Mouse (Mus musculus) G1E (cell line): Measurements from ENCODE around the gene Med23. TPM values are rescaled to one million over a fixed set of nuclear protein-coding genes. Genes with fewer than 3 reads are reported as not detected.

Experiments used
- ATAC-seq: 2 replicates; pipeline ENCODE4 v1.8.0; 2016; ENCODE audit warnings: mild to moderate bottlenecking; ENCODE audit not compliant: insufficient number of reproducible peaks, poor library complexity, low FRiP score, severe bottlenecking; ENCODE audit errors: extremely low read depth
- DNase-seq: peaks from one replicate; pipeline ENCODE4 v3.0.0; 2012; ENCODE audit warnings: low spot score
- H3K27me3 ChIP-seq: 2 replicates; pipeline ENCODE4 v1.6.1; 2012; ENCODE audit warnings: mild to moderate bottlenecking, low read length, inconsistent platforms; ENCODE audit not compliant: insufficient read depth
- H3K36me3 ChIP-seq: replicated peaks from 2 replicates; pipeline ENCODE3; 2012; ENCODE audit warnings: mild to moderate bottlenecking, inconsistent platforms
- H3K4me1 ChIP-seq: 2 replicates; pipeline ENCODE4 v1.6.1; 2012; ENCODE audit warnings: low read depth, low read length, inconsistent platforms, mixed read lengths; ENCODE audit not compliant: insufficient read depth
- H3K4me3 ChIP-seq: 2 replicates; pipeline ENCODE4 v1.5.1; 2012; ENCODE audit warnings: low read depth, mild to moderate bottlenecking, inconsistent platforms, low read length, moderate library complexity, mixed read lengths
- H3K9me3 ChIP-seq: replicated peaks from 2 replicates; pipeline ENCODE4 v1.6.1; 2012; ENCODE audit warnings: inconsistent platforms
- CTCF ChIP-seq: IDR thresholded peaks from 2 replicates; pipeline ENCODE4 v1.5.1; 2012; ENCODE audit warnings: low read depth, low read length, inconsistent platforms, mixed read lengths
- GATA1 ChIP-seq: IDR thresholded peaks from 2 replicates; pipeline ENCODE4 v1.6.1; 2012; ENCODE audit warnings: borderline replicate concordance, low read length, inconsistent platforms, mixed read lengths
- GATA2 ChIP-seq: IDR thresholded peaks from 2 replicates; pipeline ENCODE4 v1.6.1; 2012; ENCODE audit warnings: low read depth, low read length, inconsistent platforms, borderline replicate concordance
- POLR2AphosphoS5 ChIP-seq: IDR thresholded peaks from 2 replicates; pipeline ENCODE4 v1.6.1; 2012; ENCODE audit warnings: low read depth, low read length, inconsistent platforms; ENCODE audit not compliant: insufficient replicate concordance
- TAL1 ChIP-seq: conservative IDR thresholded peaks from 2 replicates; pipeline ENCODE4 v1.6.1; 2012; ENCODE audit warnings: low read depth, low read length, inconsistent platforms, mixed read lengths
- polyA plus RNA-seq: library from polyadenylated mRNA; stranded (reverse); fragments of >175 nt; gene quantifications from 2 replicates; pipeline ENCODE4 v1.2.3, GENCODE M21; 2012
- total RNA-seq, 2 experiments: library from RNA; stranded (forward) in 1 of 2; stranded (reverse) in 1 of 2; fragments of 200-1000 nt in 1 of 2; fragments of >200 nt in 1 of 2; fragmentation: Nextera tagmentation in 1 of 2; gene quantifications; 2 replicates each; pipeline ENCODE4 v1.2.3; 2014 to 2017

Med23 gene
- total and polyA plus RNA-seq, 3 experiments, result 13.7 to 48.9 (median 30.0) TPM

DNA sequence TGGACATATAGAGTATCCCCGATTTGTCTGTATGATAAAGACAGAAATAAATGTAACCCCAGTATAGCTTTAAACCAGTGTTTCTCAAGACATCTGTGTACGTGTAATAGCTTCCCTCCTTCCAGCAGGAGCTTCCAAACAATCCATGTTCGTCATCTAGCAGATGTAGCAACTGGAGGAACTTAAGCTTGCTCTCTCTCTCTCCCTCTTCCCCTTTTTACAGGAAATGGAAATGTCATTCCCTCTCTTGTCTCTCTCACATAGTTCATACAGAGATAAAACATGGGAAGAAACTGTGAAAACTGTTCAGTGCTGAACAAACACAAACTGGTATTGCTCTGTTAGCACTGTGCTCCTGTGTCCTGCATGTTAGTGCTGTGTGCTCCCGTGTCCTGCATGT is 80.4 kb downstream of the Med23 start:
- H3K36me3 ChIP-seq, result no peaks in the 10 kb centered on the region
- peaks cover 14% of the 10 kb centered on the region for H3K27me3 ChIP-seq
- H3K9me3 ChIP-seq, result no peaks in the 10 kb centered on the region
- no peaks in the 10 kb centered on the region for H3K4me1 ChIP-seq
- no peak for TF ChIP-seq POLR2AphosphoS5
- no peak for TF ChIP-seq CTCF
- no peak for TF ChIP-seq GATA2
- no peak for TF ChIP-seq TAL1
- no peak for TF ChIP-seq GATA1
- H3K4me3 ChIP-seq, result no peak overlapping the region
- DNase-seq (no peak), ATAC-seq (no peak)

DNA sequence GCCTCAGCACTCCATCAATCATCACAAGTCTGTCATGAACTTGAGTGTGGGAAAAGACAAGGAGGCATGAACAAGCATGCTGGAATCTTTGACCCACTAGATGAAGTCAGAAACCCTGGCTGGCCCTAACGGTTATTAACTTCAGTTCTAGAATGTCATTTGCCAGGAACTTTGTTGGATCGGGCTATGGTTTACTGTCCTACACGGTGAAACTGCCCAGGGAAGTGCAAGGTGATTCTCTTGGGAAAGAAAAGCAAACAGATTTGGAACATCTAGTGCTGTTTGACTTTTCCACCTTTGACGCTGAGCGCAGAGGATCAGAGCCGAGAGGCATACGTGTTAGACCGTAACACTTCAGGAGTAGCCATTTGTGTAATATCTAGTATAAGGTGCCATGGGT is 81.8 kb downstream of the Med23 start:
- TF ChIP-seq POLR2AphosphoS5 (no peak), TAL1 (no peak), GATA2 (no peak), CTCF (no peak), GATA1 (no peak)
- no peak for ATAC-seq

DNA sequence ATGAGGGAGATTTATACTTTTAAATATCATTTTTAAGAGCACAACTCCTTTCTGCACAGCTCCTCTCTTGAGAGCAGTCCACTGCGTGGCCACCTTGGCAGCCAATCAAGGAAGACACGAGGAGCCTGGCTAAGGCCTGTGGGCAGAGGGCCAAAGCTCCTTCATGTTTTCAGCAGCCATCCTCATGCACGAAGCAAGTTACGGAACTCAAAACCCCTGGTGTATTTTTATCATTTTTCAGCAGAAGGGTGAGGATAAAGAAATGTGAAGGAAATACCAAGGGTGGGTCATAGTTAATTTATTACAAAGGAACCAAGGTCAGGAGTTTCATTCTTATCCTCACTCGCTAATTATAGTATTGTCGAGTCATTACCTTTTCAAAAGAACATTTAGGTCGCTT is 82.8 kb downstream of the Med23 start:
- Histone ChIP-seq H3K4me3 (no peak overlapping the region), H3K36me3 (no peaks in the 10 kb centered on the region), H3K27me3 (peaks cover 14% of the 10 kb centered on the region), H3K9me3 (no peaks in the 10 kb centered on the region), H3K4me1 (no peaks in the 10 kb centered on the region)
- DNase-seq (no peak), ATAC-seq (no peak)
- no peak for TF ChIP-seq TAL1
- no peak for TF ChIP-seq POLR2AphosphoS5
- no peak for TF ChIP-seq CTCF
- no peak for TF ChIP-seq GATA2
- TF ChIP-seq GATA1, result no peak

More for the DNA sequence above, 81.8 kb downstream of the Med23 start:
- peaks cover 14% of the 10 kb centered on the region for H3K27me3 ChIP-seq
- H3K36me3 ChIP-seq, result no peaks in the 10 kb centered on the region
- no peaks in the 10 kb centered on the region for H3K9me3 ChIP-seq
- DNase-seq, result no peak
- no peaks in the 10 kb centered on the region for H3K4me1 ChIP-seq
- H3K4me3 ChIP-seq, result no peak overlapping the region

DNA sequence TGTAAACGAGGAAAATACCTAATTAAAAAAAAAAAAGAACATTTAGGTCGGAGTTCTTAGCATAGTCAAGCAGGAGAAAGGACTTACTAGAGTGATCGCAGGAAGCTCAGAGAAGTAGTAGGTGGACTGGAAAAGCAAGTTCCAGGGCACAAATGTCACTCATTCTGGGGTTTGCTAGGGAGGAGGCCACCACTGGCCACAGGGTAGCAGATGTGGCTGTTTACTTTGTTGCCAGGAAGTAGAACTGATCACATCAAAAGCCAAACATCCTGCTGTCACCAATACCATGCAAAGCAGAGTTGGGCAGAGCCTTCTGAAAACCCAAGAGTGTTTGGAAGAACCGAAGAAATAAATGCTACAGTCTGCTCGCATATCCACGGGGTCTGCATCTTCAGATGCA is 84.1 kb downstream of the Med23 start:
- H3K27me3 ChIP-seq, result peaks cover 14% of the 10 kb centered on the region
- TF ChIP-seq POLR2AphosphoS5 (no peak), TAL1 (no peak), CTCF (no peak), GATA1 (no peak), GATA2 (no peak)
- no peaks in the 10 kb centered on the region for H3K36me3 ChIP-seq
- H3K9me3 ChIP-seq, result no peaks in the 10 kb centered on the region
- ATAC-seq (no peak), DNase-seq (no peak)
- H3K4me3 ChIP-seq, result no peak overlapping the region
- no peaks in the 10 kb centered on the region for H3K4me1 ChIP-seq

DNA sequence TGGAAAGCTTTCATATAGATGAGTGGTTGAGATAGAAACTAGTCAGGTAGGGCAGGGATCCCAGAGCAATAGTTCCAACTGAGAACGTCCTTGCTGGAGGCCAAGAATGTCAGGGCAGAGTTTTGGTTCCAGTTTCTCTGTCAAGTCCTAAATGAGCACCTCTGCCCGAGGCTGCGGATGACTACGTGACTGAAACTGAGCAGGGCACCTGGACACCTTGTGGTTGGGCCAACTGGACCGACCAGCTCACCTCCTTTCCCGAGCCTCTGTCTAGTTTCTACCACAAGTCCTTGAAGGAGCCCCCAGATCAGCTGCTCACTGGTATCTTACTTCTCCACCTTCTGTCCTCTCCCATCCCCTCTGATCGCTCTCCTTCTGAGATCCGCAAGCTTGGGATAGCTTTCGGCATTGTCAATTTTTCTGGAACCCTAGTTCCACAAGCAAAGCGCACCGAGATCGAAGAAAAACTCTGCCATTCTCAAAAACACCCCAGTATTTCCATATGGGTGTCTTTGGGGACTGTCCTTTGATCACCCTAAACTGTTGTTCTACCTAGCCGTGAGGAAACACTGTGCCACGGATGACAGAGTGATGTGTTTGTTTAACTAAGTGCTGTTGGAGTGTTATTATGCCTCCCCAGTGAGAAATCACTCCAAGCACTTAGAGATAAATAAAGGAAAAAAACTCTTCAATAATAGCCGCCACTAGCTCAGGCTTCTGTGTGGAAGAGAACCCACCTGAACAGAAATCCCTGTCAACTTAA is 88.7 kb downstream of the Med23 start:
- H3K36me3 ChIP-seq, result no peaks in the 10 kb centered on the region

DNA sequence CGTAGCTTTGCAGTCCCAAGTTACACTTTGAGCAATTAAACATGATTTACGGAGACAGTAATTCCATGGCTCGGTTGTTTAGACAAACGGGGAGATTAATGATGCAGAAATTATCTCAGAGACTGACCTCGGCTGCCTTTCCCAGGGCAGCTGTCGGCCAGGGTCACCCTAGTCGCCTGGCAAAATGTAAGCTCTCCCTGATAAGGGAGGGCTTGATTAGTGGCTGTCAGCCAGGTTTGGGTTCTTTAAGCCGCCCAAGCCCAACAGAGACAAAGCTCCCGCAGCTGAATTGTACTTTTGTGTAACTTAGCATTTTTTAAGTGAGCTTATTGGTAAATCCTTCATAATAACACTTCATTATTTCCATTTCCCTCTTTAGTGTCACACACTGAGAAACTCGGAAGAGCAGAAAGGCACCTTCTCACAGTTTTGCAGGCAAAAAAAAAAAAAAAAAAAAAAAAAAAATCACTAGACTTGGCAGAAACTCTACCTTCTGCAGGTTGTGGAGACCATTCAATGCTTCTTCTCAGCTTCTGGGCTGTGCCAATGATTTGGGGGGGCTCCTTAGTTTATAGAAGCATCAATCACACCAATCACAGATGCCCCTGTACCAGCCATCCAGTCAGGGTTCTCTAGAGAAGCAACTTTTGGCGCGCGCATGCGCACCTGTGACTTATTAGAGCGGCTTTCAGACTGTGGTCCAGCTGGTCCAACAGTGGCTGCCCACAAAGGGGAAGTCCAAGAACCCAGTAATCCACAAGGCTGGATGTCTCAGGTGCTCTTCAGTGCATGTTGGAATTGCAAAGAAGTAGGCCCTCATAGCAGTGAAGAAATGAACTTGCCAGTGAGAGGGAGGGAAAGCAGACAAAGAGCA is 89.5 kb downstream of the Med23 start:
- no peak for TF ChIP-seq GATA1
- no peak for TF ChIP-seq GATA2
- TF ChIP-seq POLR2AphosphoS5, result no peak
- no peak for TF ChIP-seq CTCF
- no peak for TF ChIP-seq TAL1
- Histone ChIP-seq H3K4me1 (no peaks in the 10 kb centered on the region), H3K36me3 (no peaks in the 10 kb centered on the region), H3K27me3 (peaks cover 2% of the 10 kb centered on the region; the same call in 1 of the 2 replicates), H3K9me3 (no peaks in the 10 kb centered on the region), H3K4me3 (no peak overlapping the region)
- no peak for ATAC-seq
- DNase-seq, result no peak

More for the DNA sequence above, 88.7 kb downstream of the Med23 start:
- no peak for ATAC-seq
- no peak for DNase-seq
- Histone ChIP-seq H3K4me3 (no peak overlapping the region), H3K27me3 (peaks cover 2% of the 10 kb centered on the region; the same call in 1 of the 2 replicates), H3K9me3 (no peaks in the 10 kb centered on the region), H3K4me1 (no peaks in the 10 kb centered on the region)
- TF ChIP-seq GATA1 (no peak), POLR2AphosphoS5 (no peak), CTCF (no peak), GATA2 (no peak), TAL1 (no peak)
